Comparison of ENCODE assay signal across 22 mouse cellular contexts in the genomic region with DNA sequence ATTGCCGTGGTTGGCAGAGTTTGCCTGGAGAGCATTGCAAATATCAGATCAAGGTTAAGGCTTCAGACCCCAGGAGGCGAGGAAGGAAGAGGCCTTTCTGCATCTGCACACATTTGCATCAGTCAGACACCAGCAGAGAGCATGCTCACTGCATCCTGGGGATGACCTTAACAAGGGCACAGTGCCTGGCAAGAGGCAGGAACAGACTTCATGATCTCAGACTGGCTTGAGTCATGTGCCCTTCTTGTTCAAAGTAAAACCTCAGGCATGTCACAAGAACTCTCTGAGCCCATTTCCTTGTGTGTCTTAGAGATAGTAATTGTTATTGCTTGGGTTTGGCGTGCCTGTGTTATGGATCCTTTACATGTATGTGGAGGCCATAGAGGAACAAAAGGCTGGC.
A peak's percentile ranks its signal among the peaks of the same experiment; 100 is the strongest.
DNase-seq lines count a peak whose midpoint lies in the region; ATAC-seq lines count a peak whose summit lies in the region.
"Had no signal": no experiment of that assay in that cellular context is flagged by ENCODE, and none has a peak within 500 bp of the region (broad histone marks: within the 10 kb centered on the region; RNA-seq: fewer than 3 reads in every experiment).

No protein-coding gene starts in this region.

- DNase-seq in adrenal gland, adult (ENCODE audit: inconsistent age in 2 of 2, low spot score in 1 of 2): peak; percentile 40 to 65
- no peak for DNase-seq in adrenal gland, adult 18-20 months (ENCODE audit: low spot score in 2 of 2)
- no peak for DNase-seq in limb, embryonic 11.5 days (ENCODE audit: low spot score)
- DNase-seq in limb, embryonic 10.5 days (ENCODE audit: low spot score): no peak
- DNase-seq in adrenal gland, postnatal 25 days: peak; percentile 7
- DNase-seq in skeletal muscle tissue, adult 2 months (ENCODE audit: low read depth, low spot score): peak; percentile 2
- no peak for DNase-seq in thymus, postnatal 36 days
- DNase-seq: cerebellum, adult 9-10 months; gastrocnemius, postnatal 10 days; kidney, adult 2 months; kidney, postnatal 14 days; lung, adult 2 months; lung, postnatal 4 days; retina, postnatal 1 day; right cerebral cortex, postnatal 4 days had no signal

- H3K9ac ChIP-seq in limb, embryonic 11.5 days (ENCODE audit: low read length): no peak overlapping the region
- H3K9ac ChIP-seq: embryonic facial prominence, embryonic 15.5 days had no signal

- no peak overlapping the region for H3K4me3 ChIP-seq in limb, embryonic 11.5 days (ENCODE audit: low read depth, low read length)
- H3K4me3 ChIP-seq in limb, embryonic 10.5 days: no peak overlapping the region
- H3K4me3 ChIP-seq: embryonic facial prominence, embryonic 15.5 days; forebrain, embryonic 10.5 days; left cerebral cortex, adult 2 months; midbrain, embryonic 10.5 days; myocyte had no signal

- 53% methylated on average over 3 of the region's 3 CpGs for WGBS in limb, embryonic 11.5 days
- 54% methylated on average over 3 of the region's 3 CpGs for WGBS in limb, embryonic 10.5 days

- peaks cover 23% of the 10 kb centered on the region for H3K4me1 ChIP-seq in limb, embryonic 11.5 days (ENCODE audit: control insufficient read depth, insufficient read depth, low read length)
- peaks cover 36% of the 10 kb centered on the region for H3K4me1 ChIP-seq in limb, embryonic 10.5 days

- no peaks in the 10 kb centered on the region for H3K27me3 ChIP-seq in limb, embryonic 11.5 days (ENCODE audit: control insufficient read depth, insufficient read depth, low read length)
- H3K27me3 ChIP-seq in limb, embryonic 10.5 days (ENCODE audit: low read depth, poor library complexity, severe bottlenecking): no peaks in the 10 kb centered on the region
- H3K27me3 ChIP-seq: embryonic facial prominence, embryonic 15.5 days had no signal

- no peaks in the 10 kb centered on the region; the same call in 1 of the 2 replicates for H3K36me3 ChIP-seq in limb, embryonic 11.5 days (ENCODE audit: control insufficient read depth, insufficient read depth, low read length)
- peaks cover 33% of the 10 kb centered on the region for H3K36me3 ChIP-seq in limb, embryonic 10.5 days
- H3K36me3 ChIP-seq: embryonic facial prominence, embryonic 15.5 days had no signal

- ATAC-seq in limb, embryonic 11.5 days (ENCODE audit: insufficient number of reproducible peaks, low FRiP score, low TSS enrichment, low read depth): no peak
- no peak for ATAC-seq in cerebellum, adult (ENCODE audit: insufficient number of reproducible peaks, low FRiP score, low TSS enrichment)
- ATAC-seq: activated CD4-positive, CD25-positive, alpha-beta regulatory T cell, adult 4 months had no signal

- no peaks in the 10 kb centered on the region for H3K9me3 ChIP-seq in limb, embryonic 11.5 days (ENCODE audit: control insufficient read depth, low read length)
- H3K9me3 ChIP-seq in limb, embryonic 10.5 days (replicated peaks): no peaks in the 10 kb centered on the region
- H3K9me3 ChIP-seq: embryonic facial prominence, embryonic 15.5 days; forebrain, embryonic 10.5 days; midbrain, embryonic 10.5 days had no signal

- H3K27ac ChIP-seq in limb, embryonic 11.5 days (replicated peaks; ENCODE audit: low read depth, low read length): 0 out of 2 replicates have a peak overlapping the region, but pooled peaks have one; percentile 14
- no peak overlapping the region for H3K27ac ChIP-seq in limb, embryonic 10.5 days
- H3K27ac ChIP-seq: forebrain, embryonic 10.5 days; left cerebral cortex, adult 2 months; midbrain, embryonic 10.5 days had no signal

- no peak overlapping the region for H3K4me2 ChIP-seq in limb, embryonic 11.5 days (ENCODE audit: low read depth, severe bottlenecking)
- H3K4me2 ChIP-seq: embryonic facial prominence, embryonic 15.5 days had no signal

Comparison
In these comparisons a context has a peak if more than half of its experiments do, and no peak if none do; other contexts are left out.
1. DNase-seq: peak in adrenal gland, adult (2 of 2), adrenal gland, postnatal 25 days (single experiment) and skeletal muscle tissue, adult 2 months (single experiment); none in adrenal gland, adult 18-20 months (0 of 2), limb, embryonic 11.5 days (single experiment), limb, embryonic 10.5 days (single experiment) and thymus, postnatal 36 days (0 of 2).